In genomic region chr19:41896319-41896711, GRCm38 (mm10) we compare ENCODE assay signal across 8 mouse cellular contexts. TPM values are rescaled to one million over a fixed set of nuclear protein-coding genes. Genes with fewer than 3 reads are reported as not detected.
A peak's percentile ranks its signal among the peaks of the same experiment; 100 is the strongest.
DNase-seq lines count a peak whose midpoint lies in the region; ATAC-seq and TF ChIP-seq lines count a peak whose summit lies in the region.

No protein-coding gene starts in this region.

- no peaks in the 10 kb centered on the region for H3K9me3 ChIP-seq in heart, embryonic 10.5 days
- no peaks in the 10 kb centered on the region for H3K9me3 ChIP-seq in forebrain, embryonic 14.5 days (replicated peaks; ENCODE audit: control insufficient read depth, low read length)
- no peaks in the 10 kb centered on the region for H3K9me3 ChIP-seq in liver, embryonic 14.5 days (ENCODE audit: control insufficient read depth, low read length)

- no peak overlapping the region for H3ac ChIP-seq in C2C12 (ENCODE audit: control insufficient read depth, insufficient read length, low read depth)

- DNase-seq in heart, embryonic 10.5 days (ENCODE audit: low spot score): no peak
- DNase-seq in heart, adult 11 months: no peak
- no peak for DNase-seq in forebrain, embryonic 14.5 days (ENCODE audit: low spot score)
- DNase-seq in liver, embryonic 14.5 days (ENCODE audit: low read depth in 3 of 3, low spot score in 3 of 3): no peak
- DNase-seq in adipocyte (ENCODE audit: low spot score): no peak
- DNase-seq in T-cell, adult 2 months (ENCODE audit: low spot score): no peak
- no peak for DNase-seq in right cerebral cortex, adult 2 months (ENCODE audit: low spot score in 2 of 2)

- H3K79me3 ChIP-seq in C2C12 (ENCODE audit: low read depth): peaks cover 22% of the 10 kb centered on the region

- peak; percentile 36; the same call in 1 of the 2 replicates for ATAC-seq in forebrain, embryonic 14.5 days
- ATAC-seq in liver, embryonic 14.5 days (ENCODE audit: insufficient read depth): no peak; the same call in 1 of the 2 replicates

- H3K9ac ChIP-seq in forebrain, embryonic 14.5 days (ENCODE audit: low read length): peak overlapping the region; percentile 66; the same call in 1 of the 2 replicates
- H3K9ac ChIP-seq in liver, embryonic 14.5 days (replicated peaks): peak overlapping the region; percentile 63

- peaks cover 7% of the 10 kb centered on the region for H3K36me3 ChIP-seq in heart, embryonic 10.5 days
- H3K36me3 ChIP-seq in C2C12 (ENCODE audit: control insufficient read depth, insufficient read depth): peaks cover 10% of the 10 kb centered on the region
- peaks cover under 1% of the 10 kb centered on the region; the same call in 1 of the 2 replicates for H3K36me3 ChIP-seq in forebrain, embryonic 14.5 days (ENCODE audit: control insufficient read depth, insufficient read depth, low read length)
- H3K36me3 ChIP-seq in liver, embryonic 14.5 days (replicated peaks; ENCODE audit: control insufficient read depth, insufficient read depth, low read depth): peaks cover 2% of the 10 kb centered on the region

- peak overlapping the region; percentile 87 for H3K4me3 ChIP-seq in heart, embryonic 10.5 days
- H3K4me3 ChIP-seq in C2C12 (ENCODE audit: insufficient read depth, poor library complexity, severe bottlenecking): peak overlapping the region; percentile 75
- H3K4me3 ChIP-seq in forebrain, embryonic 14.5 days (ENCODE audit: low read depth, low read length): peak overlapping the region; percentile 78
- H3K4me3 ChIP-seq in liver, embryonic 14.5 days (ENCODE audit: insufficient read depth in 1 of 2, low read depth in 2 of 2, low read length in 2 of 2): peak overlapping the region; percentile 83 to 92

- peaks cover 11% of the 10 kb centered on the region for H3K4me1 ChIP-seq in heart, embryonic 10.5 days
- peaks cover 7% of the 10 kb centered on the region for H3K4me1 ChIP-seq in forebrain, embryonic 14.5 days (ENCODE audit: control insufficient read depth, insufficient read depth, low read length)
- H3K4me1 ChIP-seq in liver, embryonic 14.5 days (replicated peaks; ENCODE audit: control insufficient read depth in 2 of 2, insufficient read depth in 2 of 2, low read length in 1 of 2): peaks cover 5 to 19% of the 10 kb centered on the region in 2 experiments; a peak in 3 of 4 replicates

- H3K27me3 ChIP-seq in heart, embryonic 10.5 days (ENCODE audit: insufficient read depth, poor library complexity, severe bottlenecking): no peaks in the 10 kb centered on the region
- no peaks in the 10 kb centered on the region for H3K27me3 ChIP-seq in C2C12 (ENCODE audit: control insufficient read depth, insufficient read depth, insufficient read length)
- no peaks in the 10 kb centered on the region for H3K27me3 ChIP-seq in forebrain, embryonic 14.5 days (replicated peaks; ENCODE audit: control insufficient read depth, insufficient read depth, low read length)
- no peaks in the 10 kb centered on the region for H3K27me3 ChIP-seq in liver, embryonic 14.5 days (ENCODE audit: control insufficient read depth, insufficient read depth, low read length)

- no peak for TF ChIP-seq CTCF in C2C12 (IDR thresholded peaks at IDR 0.05; ENCODE audit: control insufficient read depth, insufficient read depth, insufficient read length)
- no peak for TF ChIP-seq CTCF in liver, embryonic 14.5 days (IDR thresholded peaks at IDR 0.05; ENCODE audit: low read depth)

- H3K4me2 ChIP-seq in forebrain, embryonic 14.5 days (ENCODE audit: low read length): peak overlapping the region; percentile 89
- H3K4me2 ChIP-seq in liver, embryonic 14.5 days (ENCODE audit: low read depth): peak overlapping the region; percentile 80

- no peak for TF ChIP-seq EP300 in liver, embryonic 14.5 days (IDR thresholded peaks at IDR 0.05; ENCODE audit: low read depth)

- 20% methylated on average over 18 of the region's 18 CpGs for WGBS in heart, embryonic 10.5 days
- WGBS in forebrain, embryonic 14.5 days: 17% methylated on average over 18 of the region's 18 CpGs
- 22% methylated on average over 18 of the region's 18 CpGs for WGBS in liver, embryonic 14.5 days (ENCODE audit: insufficient replicate concordance)

- peaks cover 36% of the 10 kb centered on the region for H3K79me2 ChIP-seq in C2C12 (ENCODE audit: control insufficient read depth, insufficient read depth)

- peak overlapping the region; percentile 77 for H3K27ac ChIP-seq in heart, embryonic 10.5 days
- H3K27ac ChIP-seq in forebrain, embryonic 14.5 days (ENCODE audit: low read depth, low read length): no peak overlapping the region
- no peak overlapping the region for H3K27ac ChIP-seq in liver, embryonic 14.5 days

TF ChIP-seq in C2C12, 6 proteins besides CTCF, POLR2A, EP300 and RAD21:
- TF ChIP-seq FOSL1 (IDR thresholded peaks at IDR 0.05; ENCODE audit: insufficient read depth, low read length, poor library complexity, severe bottlenecking) (no peak), USF1 (IDR thresholded peaks at IDR 0.05; ENCODE audit: low read depth) (no peak), CEBPB (IDR thresholded peaks at IDR 0.05; ENCODE audit: low read depth) (no peak), MYOD1 (IDR thresholded peaks at IDR 0.05; ENCODE audit: control insufficient read depth, insufficient read length, low read depth) (no peak), MAX (IDR thresholded peaks at IDR 0.05) (no peak), MYOG (IDR thresholded peaks at IDR 0.05; ENCODE audit: control insufficient read depth, extremely low read depth, insufficient read length) (no peak)

RNA-seq across cellular contexts. Expression of gene Rrp12, which starts 0.3 kb away (rescaled TPM):
- 25.1 and 25.8 TPM in 2 replicates for polyA plus RNA-seq in heart, embryonic 10.5 days (2016; fragmentation: Nextera tagmentation; extraction: Ambion mirVana)
- 33.6 TPM for polyA plus RNA-seq in C2C12 (2012; fragmentation: generic; extraction: Trizol)
- 8.4 and 12.8 TPM in 2 replicates for polyA plus RNA-seq in forebrain, embryonic 14.5 days (2014; fragmentation: Nextera tagmentation; extraction: Ambion mirVana)
- 4.8 and 6.0 TPM in 2 replicates for polyA plus RNA-seq in liver, embryonic 14.5 days (2012; rRNA removed)
- 5.0 and 7.4 TPM in 2 replicates for polyA plus RNA-seq in liver, embryonic 14.5 days (2014; fragmentation: Nextera tagmentation; extraction: Ambion mirVana)

RNA-seq across cellular contexts. Expression of gene Pgam1, which starts 15.4 kb away (rescaled TPM):
- 1,222 and 1,272 TPM in 2 replicates for polyA plus RNA-seq in heart, embryonic 10.5 days (2016; fragmentation: Nextera tagmentation; extraction: Ambion mirVana)
- 736 TPM for polyA plus RNA-seq in C2C12 (2012; fragmentation: generic; extraction: Trizol)
- 505 and 522 TPM in 2 replicates for polyA plus RNA-seq in forebrain, embryonic 14.5 days (2014; fragmentation: Nextera tagmentation; extraction: Ambion mirVana)
- polyA plus RNA-seq in liver, embryonic 14.5 days (2012; rRNA removed): 100.0 and 123 TPM in 2 replicates
- 172 and 190 TPM in 2 replicates for polyA plus RNA-seq in liver, embryonic 14.5 days (2014; fragmentation: Nextera tagmentation; extraction: Ambion mirVana)

RNA-seq across cellular contexts. Expression of gene Exosc1, which starts 36.9 kb away (rescaled TPM):
- polyA plus RNA-seq in heart, embryonic 10.5 days (2016; fragmentation: Nextera tagmentation; extraction: Ambion mirVana): 60.1 and 78.1 TPM in 2 replicates
- polyA plus RNA-seq in C2C12 (2012; fragmentation: generic; extraction: Trizol): 46.5 TPM
- polyA plus RNA-seq in forebrain, embryonic 14.5 days (2014; fragmentation: Nextera tagmentation; extraction: Ambion mirVana): 69.0 and 76.2 TPM in 2 replicates
- polyA plus RNA-seq in liver, embryonic 14.5 days (2012; rRNA removed): 17.9 and 20.4 TPM in 2 replicates
- polyA plus RNA-seq in liver, embryonic 14.5 days (2014; fragmentation: Nextera tagmentation; extraction: Ambion mirVana): 38.8 and 40.1 TPM in 2 replicates

RNA-seq across cellular contexts. Expression of gene Zdhhc16, which starts 37.0 kb away (rescaled TPM):
- 73.4 and 78.9 TPM in 2 replicates for polyA plus RNA-seq in heart, embryonic 10.5 days (2016; fragmentation: Nextera tagmentation; extraction: Ambion mirVana)
- 104 TPM for polyA plus RNA-seq in C2C12 (2012; fragmentation: generic; extraction: Trizol)
- 77.2 and 83.7 TPM in 2 replicates for polyA plus RNA-seq in forebrain, embryonic 14.5 days (2014; fragmentation: Nextera tagmentation; extraction: Ambion mirVana)
- polyA plus RNA-seq in liver, embryonic 14.5 days (2012; rRNA removed): 25.6 and 27.0 TPM in 2 replicates
- polyA plus RNA-seq in liver, embryonic 14.5 days (2014; fragmentation: Nextera tagmentation; extraction: Ambion mirVana): 25.9 and 28.5 TPM in 2 replicates

RNA-seq across cellular contexts. Expression of gene Frat2, which starts 48.4 kb away (rescaled TPM):
- polyA plus RNA-seq in heart, embryonic 10.5 days (2016; fragmentation: Nextera tagmentation; extraction: Ambion mirVana): 1.6 and 4.0 TPM in 2 replicates
- 0.60 TPM for polyA plus RNA-seq in C2C12 (2012; fragmentation: generic; extraction: Trizol)
- 7.2 and 8.6 TPM in 2 replicates for polyA plus RNA-seq in forebrain, embryonic 14.5 days (2014; fragmentation: Nextera tagmentation; extraction: Ambion mirVana)
- polyA plus RNA-seq in liver, embryonic 14.5 days (2012; rRNA removed): 5.2 and 5.4 TPM in 2 replicates
- polyA plus RNA-seq in liver, embryonic 14.5 days (2014; fragmentation: Nextera tagmentation; extraction: Ambion mirVana): 2.9 and 3.4 TPM in 2 replicates
